Mouse (Mus musculus): Measurements from ENCODE around the gene Nanp. TPM values are rescaled to one million over a fixed set of nuclear protein-coding genes. Genes with fewer than 3 reads are reported as not detected.

The Nanp gene
- polyA plus RNA-seq, 1 experiment from 2014 or later: 53.9 TPM

- Histone ChIP-seq H3K36me3 (ENCODE audit: control insufficient read depth, insufficient read depth, low read length) (0 out of 2 replicates have a peak, but pooled peaks cover 2% of the 10 kb centered on the region), H3K27ac (ENCODE audit: low read length) (no peak overlapping the region), H3K9me3 (ENCODE audit: control insufficient read depth, low read length) (no peaks in the 10 kb centered on the region), H3K4me2 (ENCODE audit: low read depth, low read length) (no peak overlapping the region), H3K4me1 (ENCODE audit: control insufficient read depth, insufficient read depth, low read length) (no peaks in the 10 kb centered on the region), H3K27me3 (replicated peaks; ENCODE audit: control insufficient read depth, insufficient read depth, low read length) (no peaks in the 10 kb centered on the region), H3K9ac (ENCODE audit: low read depth, low read length) (no peak overlapping the region), H3K4me3 (ENCODE audit: low read length) (no peak overlapping the region)
- ATAC-seq: no peak
Observed at GRCm38 (mm10) chr2:150982051-150982450, 57.1 kb downstream of the Nanp start.

GRCm38 (mm10) chr2:150981524-150981923 lies 57.7 kb downstream of the Nanp start:
- 0 out of 2 replicates have a peak, but pooled peaks cover 2% of the 10 kb centered on the region for H3K36me3 ChIP-seq (ENCODE audit: control insufficient read depth, insufficient read depth, low read length)
- ATAC-seq: no peak
- H3K9me3 ChIP-seq (ENCODE audit: control insufficient read depth, low read length): no peaks in the 10 kb centered on the region
- H3K4me3 ChIP-seq (ENCODE audit: low read length): no peak overlapping the region
- 60% methylated on average over 7 of the region's 7 CpGs for WGBS
- H3K4me1 ChIP-seq (ENCODE audit: control insufficient read depth, insufficient read depth, low read length): no peaks in the 10 kb centered on the region
- H3K4me2 ChIP-seq (ENCODE audit: low read depth, low read length): no peak overlapping the region
- H3K27me3 ChIP-seq (replicated peaks; ENCODE audit: control insufficient read depth, insufficient read depth, low read length): no peaks in the 10 kb centered on the region
- H3K9ac ChIP-seq (ENCODE audit: low read depth, low read length): no peak overlapping the region
- no peak overlapping the region for H3K27ac ChIP-seq (ENCODE audit: low read length)

GRCm38 (mm10) chr2:150979861-150980620 lies 59.2 kb downstream of the Nanp start:
- ATAC-seq: no peak
- Histone ChIP-seq H3K9ac (ENCODE audit: low read depth, low read length) (no peak overlapping the region), H3K4me1 (ENCODE audit: control insufficient read depth, insufficient read depth, low read length) (no peaks in the 10 kb centered on the region), H3K27me3 (replicated peaks; ENCODE audit: control insufficient read depth, insufficient read depth, low read length) (no peaks in the 10 kb centered on the region), H3K9me3 (ENCODE audit: control insufficient read depth, low read length) (no peaks in the 10 kb centered on the region), H3K4me3 (ENCODE audit: low read length) (no peak overlapping the region), H3K27ac (ENCODE audit: low read length) (no peak overlapping the region), H3K36me3 (ENCODE audit: control insufficient read depth, insufficient read depth, low read length) (0 out of 2 replicates have a peak, but pooled peaks cover 2% of the 10 kb centered on the region), H3K4me2 (ENCODE audit: low read depth, low read length) (no peak overlapping the region)
- 85% methylated on average over 14 of the region's 14 CpGs for WGBS

Other genes starting within 250 kb of the Nanp start
- gene Abhd12, start 134.7 kb downstream of the Nanp start, polyA plus RNA-seq (2015; fragmentation: Nextera tagmentation; extraction: Ambion mirVana): 49.7 and 52.1 TPM in 2 replicates
- gene Gins1, start 134.0 kb downstream of the Nanp start, polyA plus RNA-seq (2015; fragmentation: Nextera tagmentation; extraction: Ambion mirVana): 20.4 and 26.4 TPM in 2 replicates
- 4.9 and 5.3 TPM in 2 replicates for gene Ninl, start within 50 bp of the Nanp start, polyA plus RNA-seq (2015; fragmentation: Nextera tagmentation; extraction: Ambion mirVana)
- not detected in 2 replicates for gene Gm14151, start 53.0 kb upstream of the Nanp start, polyA plus RNA-seq (2015; fragmentation: Nextera tagmentation; extraction: Ambion mirVana)
- gene Gm14147, start 58.8 kb upstream of the Nanp start, polyA plus RNA-seq (2015; fragmentation: Nextera tagmentation; extraction: Ambion mirVana): not detected in 2 replicates